8 mouse cellular contexts compared by ENCODE assay signal in the genomic region with DNA sequence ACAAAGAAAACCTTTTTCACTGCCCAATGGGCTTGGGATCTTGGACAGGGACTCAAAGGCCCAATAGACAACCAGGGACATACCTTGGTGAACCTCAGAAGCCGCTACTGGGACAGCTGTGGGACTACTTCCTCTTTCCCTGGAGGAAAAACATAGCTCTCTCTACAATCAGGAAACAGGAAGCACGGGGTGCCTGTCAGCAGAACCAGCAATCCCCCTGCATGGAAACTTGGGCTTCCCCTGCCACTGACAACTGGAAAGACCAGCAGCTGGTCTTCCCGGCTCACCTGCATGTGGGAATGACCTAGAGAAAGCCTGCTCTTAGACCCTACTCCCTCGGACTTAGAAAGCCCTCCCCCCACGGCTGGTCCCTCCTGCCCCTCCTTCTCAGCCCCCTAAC.
A peak's percentile ranks its signal among the peaks of the same experiment; 100 is the strongest.
DNase-seq lines count a peak whose midpoint lies in the region; ATAC-seq and TF ChIP-seq lines count a peak whose summit lies in the region.

No protein-coding gene starts in this region.

- no peaks in the 10 kb centered on the region for H3K36me3 ChIP-seq in kidney, embryonic 14.5 days (ENCODE audit: control insufficient read depth, insufficient read depth, low read length)
- H3K36me3 ChIP-seq in ES-Bruce4 (ENCODE audit: control insufficient read depth, insufficient read depth, low read length, poor library complexity, severe bottlenecking) = no peaks in the 10 kb centered on the region
- H3K36me3 ChIP-seq in heart, embryonic 16.5 days (ENCODE audit: control insufficient read depth, insufficient read depth) = no peaks in the 10 kb centered on the region
- H3K36me3 ChIP-seq in lung, embryonic 15.5 days = no peaks in the 10 kb centered on the region
- no peaks in the 10 kb centered on the region for H3K36me3 ChIP-seq in midbrain, embryonic 15.5 days (replicated peaks)
- no peaks in the 10 kb centered on the region for H3K36me3 ChIP-seq in forebrain, embryonic 11.5 days (ENCODE audit: control insufficient read depth, insufficient read depth, low read length)

- H3K4me2 ChIP-seq in kidney, embryonic 14.5 days (replicated peaks; ENCODE audit: low read depth, low read length) = peak overlapping the region; percentile 24; the same call in 1 of the 2 replicates
- H3K4me2 ChIP-seq in heart, embryonic 16.5 days (ENCODE audit: low read depth, low read length) = peak overlapping the region; percentile 50
- H3K4me2 ChIP-seq in lung, embryonic 15.5 days = peak overlapping the region; percentile 43
- no peak overlapping the region; the same call in 1 of the 2 replicates for H3K4me2 ChIP-seq in midbrain, embryonic 15.5 days
- no peak overlapping the region for H3K4me2 ChIP-seq in forebrain, embryonic 11.5 days (ENCODE audit: low read depth, low read length, severe bottlenecking)

- H3K9me3 ChIP-seq in kidney, embryonic 14.5 days (ENCODE audit: control insufficient read depth, low read length) = 0 out of 2 replicates have a peak, but pooled peaks cover 2% of the 10 kb centered on the region
- no peaks in the 10 kb centered on the region for H3K9me3 ChIP-seq in ES-Bruce4 (replicated peaks; ENCODE audit: control insufficient read depth, insufficient read depth, low read length, poor library complexity, severe bottlenecking)
- H3K9me3 ChIP-seq in heart, embryonic 16.5 days (replicated peaks; ENCODE audit: control insufficient read depth, low read length) = 0 out of 2 replicates have a peak, but pooled peaks cover 3% of the 10 kb centered on the region
- no peaks in the 10 kb centered on the region for H3K9me3 ChIP-seq in lung, embryonic 15.5 days
- no peaks in the 10 kb centered on the region for H3K9me3 ChIP-seq in midbrain, embryonic 15.5 days
- no peaks in the 10 kb centered on the region for H3K9me3 ChIP-seq in forebrain, embryonic 11.5 days (ENCODE audit: control insufficient read depth, low read length)

- H3K4me1 ChIP-seq in kidney, embryonic 14.5 days (ENCODE audit: control insufficient read depth, insufficient read depth, low read length) = peaks cover 30% of the 10 kb centered on the region; the same call in 1 of the 2 replicates
- peaks cover 4% of the 10 kb centered on the region for H3K4me1 ChIP-seq in ES-Bruce4 (ENCODE audit: control insufficient read depth, insufficient read depth, low read length)
- H3K4me1 ChIP-seq in heart, embryonic 16.5 days (ENCODE audit: control insufficient read depth, insufficient read depth, low read length) = peaks cover 23% of the 10 kb centered on the region
- H3K4me1 ChIP-seq in lung, embryonic 15.5 days = peaks cover 16% of the 10 kb centered on the region; the same call in 1 of the 2 replicates
- H3K4me1 ChIP-seq in midbrain, embryonic 15.5 days = peaks cover 16% of the 10 kb centered on the region
- peaks cover 8% of the 10 kb centered on the region for H3K4me1 ChIP-seq in forebrain, embryonic 11.5 days (replicated peaks; ENCODE audit: control insufficient read depth, insufficient read depth, low read length)

- H3K9ac ChIP-seq in kidney, embryonic 14.5 days (ENCODE audit: low read depth, low read length) = no peak overlapping the region
- H3K9ac ChIP-seq in ES-Bruce4 (ENCODE audit: low read depth, poor library complexity, severe bottlenecking) = no peak overlapping the region
- peak overlapping the region; percentile 42; the same call in 1 of the 2 replicates for H3K9ac ChIP-seq in heart, embryonic 16.5 days (ENCODE audit: low read length)
- no peak overlapping the region for H3K9ac ChIP-seq in lung, embryonic 15.5 days
- no peak overlapping the region for H3K9ac ChIP-seq in midbrain, embryonic 15.5 days
- no peak overlapping the region for H3K9ac ChIP-seq in forebrain, embryonic 11.5 days (ENCODE audit: low read length)

- DNase-seq in kidney, adult 11 months = no peak
- DNase-seq in embryo, embryonic 11 days = no peak
- DNase-seq in forebrain, embryonic 11.5 days (ENCODE audit: low spot score) = no peak

- no peak for ATAC-seq in kidney, embryonic 14.5 days (ENCODE audit: low FRiP score, low TSS enrichment)
- no peak for ATAC-seq in heart, embryonic 16.5 days (replicated peaks; ENCODE audit: extremely low read depth, insufficient read depth, low FRiP score)
- no peak for ATAC-seq in lung, embryonic 15.5 days (ENCODE audit: borderline replicate concordance, extremely low read depth, low FRiP score, low TSS enrichment)
- ATAC-seq in midbrain, embryonic 15.5 days (replicated peaks) = no peak
- ATAC-seq in forebrain, embryonic 11.5 days (replicated peaks; ENCODE audit: low FRiP score) = no peak

- no peak for TF ChIP-seq EP300 in ES-Bruce4 (IDR thresholded peaks at IDR 0.05; ENCODE audit: insufficient read depth, low read depth, low read length)

- no peak overlapping the region for H3K4me3 ChIP-seq in kidney, embryonic 14.5 days (ENCODE audit: low read length)
- H3K4me3 ChIP-seq in ES-Bruce4 (ENCODE audit: low read depth, low read length) = peak overlapping the region; percentile 0; the same call in 1 of the 2 replicates
- peak overlapping the region; percentile 13; the same call in 1 of the 2 replicates for H3K4me3 ChIP-seq in heart, embryonic 16.5 days (ENCODE audit: low read length)
- 0 out of 2 replicates have a peak overlapping the region, but pooled peaks have one; percentile 2 for H3K4me3 ChIP-seq in lung, embryonic 15.5 days
- H3K4me3 ChIP-seq in midbrain, embryonic 15.5 days = no peak overlapping the region
- no peak overlapping the region for H3K4me3 ChIP-seq in forebrain, embryonic 11.5 days (ENCODE audit: low read depth, low read length)

- no peak for TF ChIP-seq POLR2A in ES-Bruce4 (IDR thresholded peaks at IDR 0.05; ENCODE audit: insufficient read depth, low read length)

- no peak for TF ChIP-seq CTCF in ES-Bruce4 (IDR thresholded peaks at IDR 0.05; ENCODE audit: low read depth, low read length)

- WGBS in kidney, embryonic 14.5 days = 37% methylated on average over 5 of the region's 5 CpGs
- WGBS in heart, embryonic 16.5 days = 36% methylated on average over 5 of the region's 5 CpGs
- WGBS in lung, embryonic 15.5 days = 29% methylated on average over 5 of the region's 5 CpGs
- WGBS in midbrain, embryonic 15.5 days = 51% methylated on average over 5 of the region's 5 CpGs
- 50% methylated on average over 5 of the region's 5 CpGs for WGBS in forebrain, embryonic 11.5 days

- no peaks in the 10 kb centered on the region for H3K27me3 ChIP-seq in kidney, embryonic 14.5 days (ENCODE audit: control insufficient read depth, insufficient read depth, low read length)
- no peaks in the 10 kb centered on the region for H3K27me3 ChIP-seq in ES-Bruce4 (ENCODE audit: control insufficient read depth, insufficient read depth, low read length, poor library complexity, severe bottlenecking)
- H3K27me3 ChIP-seq in heart, embryonic 16.5 days (ENCODE audit: control insufficient read depth, insufficient read depth, low read length) = no peaks in the 10 kb centered on the region
- no peaks in the 10 kb centered on the region for H3K27me3 ChIP-seq in lung, embryonic 15.5 days
- H3K27me3 ChIP-seq in midbrain, embryonic 15.5 days (replicated peaks) = no peaks in the 10 kb centered on the region
- no peaks in the 10 kb centered on the region for H3K27me3 ChIP-seq in forebrain, embryonic 11.5 days (ENCODE audit: control insufficient read depth, insufficient read depth, low read length)

- H3K27ac ChIP-seq in kidney, embryonic 14.5 days (ENCODE audit: low read depth, low read length) = no peak overlapping the region
- H3K27ac ChIP-seq in ES-Bruce4 (ENCODE audit: insufficient read depth, low read length) = no peak overlapping the region
- peak overlapping the region; percentile 44 for H3K27ac ChIP-seq in heart, embryonic 16.5 days (ENCODE audit: low read length)
- no peak overlapping the region for H3K27ac ChIP-seq in lung, embryonic 15.5 days
- H3K27ac ChIP-seq in midbrain, embryonic 15.5 days = no peak overlapping the region
- no peak overlapping the region for H3K27ac ChIP-seq in forebrain, embryonic 11.5 days (ENCODE audit: low read depth, low read length)

Comparison
In these comparisons a context has a peak if more than half of its experiments do, and no peak if none do; other contexts are left out.
1. H3K4me2 ChIP-seq: peak in kidney, embryonic 14.5 days (single experiment), heart, embryonic 16.5 days (single experiment) and lung, embryonic 15.5 days (single experiment); none in midbrain, embryonic 15.5 days (single experiment) and forebrain, embryonic 11.5 days (single experiment).
2. H3K4me3 ChIP-seq: peak in ES-Bruce4 (single experiment), heart, embryonic 16.5 days (single experiment) and lung, embryonic 15.5 days (single experiment); none in kidney, embryonic 14.5 days (single experiment), midbrain, embryonic 15.5 days (single experiment) and forebrain, embryonic 11.5 days (single experiment).